Mouse (Mus musculus): ENCODE data around the gene Gipc3.

DNA sequence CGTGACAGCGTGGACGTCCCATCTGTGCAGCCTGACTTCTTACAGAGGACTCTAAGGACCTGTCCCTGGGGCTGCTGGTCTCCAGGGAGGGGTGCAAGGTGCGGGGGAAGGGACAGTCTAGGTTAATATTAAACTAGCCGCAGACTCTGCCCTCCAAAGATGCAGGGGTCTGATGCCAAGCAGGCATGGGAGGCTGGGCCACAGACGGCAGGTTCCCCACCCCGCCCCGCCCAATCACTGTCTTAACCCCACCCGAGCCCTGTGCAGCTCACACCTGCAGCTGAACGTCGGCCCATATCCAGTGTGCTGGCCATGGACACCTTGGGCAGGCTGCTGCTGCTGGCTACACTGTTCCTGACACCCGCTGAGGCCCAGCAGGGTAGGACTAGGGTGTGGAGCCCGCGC lies 49.7 kb upstream of the Gipc3 start, which contains the start of gene Smim24:
- TF ChIP-seq GATA1 (IDR thresholded peaks at IDR 0.05; ENCODE audit: low read length) (no peak), TAL1 (IDR thresholded peaks at IDR 0.05; ENCODE audit: low read length) (no peak)
